Mouse (Mus musculus) C2C12 (cell line): ENCODE data around the gene Sh3gl1.
A peak's percentile ranks its signal among the peaks of the same experiment; 100 is the strongest.

Experiments
- CEBPB ChIP-seq: IDR thresholded peaks from one replicate; pipeline ENCODE4 v1.6.1; 2011; ENCODE audit warnings: low read depth, mild to moderate bottlenecking, control low read depth, moderate library complexity
- CTCF ChIP-seq: IDR thresholded peaks from one replicate; pipeline ENCODE4 v1.5.1; 2011; ENCODE audit not compliant: control insufficient read depth, insufficient read depth, insufficient read length
- FOSL1 ChIP-seq: IDR thresholded peaks from one replicate; pipeline ENCODE4 v1.8.0; 2011; ENCODE audit warnings: mild to moderate bottlenecking, low read length; ENCODE audit not compliant: poor library complexity, insufficient read depth, severe bottlenecking
- USF1 ChIP-seq: IDR thresholded peaks from one replicate; pipeline ENCODE4 v1.6.1; 2011; ENCODE audit warnings: low read depth, mild to moderate bottlenecking, control low read depth, moderate library complexity

DNA sequence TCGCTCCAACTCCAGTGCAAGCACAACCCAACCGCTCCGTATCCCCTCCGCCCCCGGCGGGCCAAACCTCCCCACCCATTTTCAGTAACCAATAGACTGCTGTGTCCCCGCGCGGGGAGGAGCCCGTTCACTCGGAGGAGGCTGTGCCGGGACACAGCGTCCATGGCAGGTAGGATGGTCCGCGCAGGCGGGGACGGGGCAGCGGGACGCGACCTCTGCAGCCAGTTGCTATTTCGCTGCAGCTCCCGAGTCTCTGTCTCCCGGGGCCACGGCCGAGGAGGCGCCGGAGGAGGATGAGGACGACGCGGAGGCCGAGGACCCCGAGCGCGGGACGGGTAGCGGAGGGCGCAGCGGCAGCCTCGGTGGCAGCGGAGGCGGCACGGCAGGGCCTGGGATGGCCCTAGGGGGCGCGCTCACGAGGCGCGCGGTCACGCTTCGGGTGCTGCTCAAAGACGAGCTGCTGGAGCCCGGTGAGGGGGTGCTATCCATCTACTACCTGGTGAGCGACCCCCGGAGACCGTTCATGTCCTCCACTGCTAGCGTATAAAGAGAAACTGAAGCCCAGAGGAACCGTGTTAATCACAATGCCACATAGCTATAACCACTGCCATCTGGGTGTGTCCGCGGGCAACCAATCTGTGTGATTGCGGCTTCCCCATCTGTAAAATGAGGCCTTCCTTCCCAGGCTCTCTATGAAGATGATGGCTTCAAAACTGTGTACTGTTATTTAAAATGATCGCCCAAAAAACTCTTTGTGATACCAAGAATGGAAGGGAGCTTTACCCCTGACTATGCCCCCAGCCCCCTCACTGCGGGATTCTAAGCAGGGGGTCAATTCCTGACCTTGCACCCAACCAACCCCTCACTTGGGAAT lies 27.1 kb downstream of the Sh3gl1 start:
- TF ChIP-seq CTCF (peak; percentile 93), CEBPB (no peak), FOSL1 (no peak), USF1 (no peak)
